Mouse (Mus musculus): ENCODE data around the gene Spata5. TPM values are rescaled to one million over a fixed set of nuclear protein-coding genes. Genes with fewer than 3 reads are reported as not detected.
"Not testable (repeated sequence)": the region's sequence is repeated elsewhere in the genome, so short reads cannot be mapped to it uniquely, and the experiment has no call there.

Spata5 gene
- polyA plus RNA-seq, 1 experiment from 2014 or later = 32.4 TPM

- peak; percentile 36; the same call in 1 of the 2 replicates for ATAC-seq (ENCODE audit: low read depth)
- peak overlapping the region; percentile 60 for H3K27ac ChIP-seq (ENCODE audit: low read depth, low read length)
- peak overlapping the region; percentile 21; the same call in 1 of the 2 replicates for H3K9ac ChIP-seq (replicated peaks; ENCODE audit: low read depth, low read length)
- H3K27me3 ChIP-seq (ENCODE audit: control insufficient read depth, insufficient read depth, low read length) = no peaks in the 10 kb centered on the region
- no peak overlapping the region for H3K4me3 ChIP-seq (ENCODE audit: low read depth, low read length)
- H3K4me2 ChIP-seq (ENCODE audit: low read depth, low read length) = peak overlapping the region; percentile 43
- no peaks in the 10 kb centered on the region for H3K9me3 ChIP-seq (ENCODE audit: control insufficient read depth, low read length)
- no peaks in the 10 kb centered on the region for H3K36me3 ChIP-seq (ENCODE audit: control insufficient read depth, insufficient read depth, low read length)
- peaks cover 7% of the 10 kb centered on the region; the same call in 1 of the 2 replicates for H3K4me1 ChIP-seq (ENCODE audit: control insufficient read depth, insufficient read depth, low read length)
- WGBS = 31% methylated on average over 16 of the region's 16 CpGs
Observed at GRCm38 (mm10) chr3:37586731-37587578, 167.3 kb downstream of the Spata5 start.

- no peak for ATAC-seq (ENCODE audit: low read depth)
- Histone ChIP-seq H3K27ac (ENCODE audit: low read depth, low read length) (no peak overlapping the region), H3K9ac (replicated peaks; ENCODE audit: low read depth, low read length) (no peak overlapping the region), H3K27me3 (ENCODE audit: control insufficient read depth, insufficient read depth, low read length) (no peaks in the 10 kb centered on the region), H3K4me2 (ENCODE audit: low read depth, low read length) (no peak overlapping the region), H3K9me3 (ENCODE audit: control insufficient read depth, low read length) (no peaks in the 10 kb centered on the region), H3K4me3 (ENCODE audit: low read depth, low read length) (no peak overlapping the region), H3K4me1 (ENCODE audit: control insufficient read depth, insufficient read depth, low read length) (no peaks in the 10 kb centered on the region), H3K36me3 (ENCODE audit: control insufficient read depth, insufficient read depth, low read length) (no peaks in the 10 kb centered on the region)
- 48% methylated on average over 10 of the region's 10 CpGs for WGBS
Observed at GRCm38 (mm10) chr3:37595721-37596120, 176.0 kb downstream of the Spata5 start.

- Histone ChIP-seq H3K36me3 (ENCODE audit: control insufficient read depth, insufficient read depth, low read length) (no peaks in the 10 kb centered on the region), H3K9me3 (ENCODE audit: control insufficient read depth, low read length) (no peaks in the 10 kb centered on the region), H3K4me3 (ENCODE audit: low read depth, low read length) (no peak overlapping the region), H3K4me2 (ENCODE audit: low read depth, low read length) (no peak overlapping the region), H3K27ac (ENCODE audit: low read depth, low read length) (no peak overlapping the region), H3K4me1 (ENCODE audit: control insufficient read depth, insufficient read depth, low read length) (no peaks in the 10 kb centered on the region), H3K9ac (replicated peaks; ENCODE audit: low read depth, low read length) (no peak overlapping the region), H3K27me3 (ENCODE audit: control insufficient read depth, insufficient read depth, low read length) (no peaks in the 10 kb centered on the region)
- WGBS = 60% methylated on average over 6 of the region's 6 CpGs
- no peak for ATAC-seq (ENCODE audit: low read depth)
Observed at GRCm38 (mm10) chr3:37596519-37596918, 176.8 kb downstream of the Spata5 start.

- no peaks in the 10 kb centered on the region for H3K9me3 ChIP-seq (ENCODE audit: control insufficient read depth, low read length)
- H3K27me3 ChIP-seq (ENCODE audit: control insufficient read depth, insufficient read depth, low read length) = no peaks in the 10 kb centered on the region
- no peak for ATAC-seq (ENCODE audit: low read depth)
- H3K9ac ChIP-seq (replicated peaks; ENCODE audit: low read depth, low read length) = no peak overlapping the region
- H3K4me2 ChIP-seq (ENCODE audit: low read depth, low read length) = no peak overlapping the region
- no peaks in the 10 kb centered on the region for H3K36me3 ChIP-seq (ENCODE audit: control insufficient read depth, insufficient read depth, low read length)
- H3K4me1 ChIP-seq (ENCODE audit: control insufficient read depth, insufficient read depth, low read length) = no peaks in the 10 kb centered on the region
- no peak overlapping the region for H3K27ac ChIP-seq (ENCODE audit: low read depth, low read length)
- H3K4me3 ChIP-seq (ENCODE audit: low read depth, low read length) = no peak overlapping the region
- WGBS = 88% methylated on average over 5 of the region's 5 CpGs
Observed at GRCm38 (mm10) chr3:37597200-37597599, 177.5 kb downstream of the Spata5 start.

- not testable (repeated sequence) for H3K9ac ChIP-seq (replicated peaks; ENCODE audit: low read depth, low read length); H3K27ac ChIP-seq (ENCODE audit: low read depth, low read length); H3K27me3 ChIP-seq (ENCODE audit: control insufficient read depth, insufficient read depth, low read length); H3K9me3 ChIP-seq (ENCODE audit: control insufficient read depth, low read length); H3K4me2 ChIP-seq (ENCODE audit: low read depth, low read length); H3K4me1 ChIP-seq (ENCODE audit: control insufficient read depth, insufficient read depth, low read length); H3K36me3 ChIP-seq (ENCODE audit: control insufficient read depth, insufficient read depth, low read length); H3K4me3 ChIP-seq (ENCODE audit: low read depth, low read length); ATAC-seq (ENCODE audit: low read depth)
- 96% methylated on average over 14 of the region's 14 CpGs for WGBS
Observed at GRCm38 (mm10) chr3:37599641-37600040, 179.9 kb downstream of the Spata5 start.

GRCm38 (mm10) chr3:37602356-37602755 is 182.7 kb downstream of the Spata5 start:
- H3K4me2 ChIP-seq (ENCODE audit: low read depth, low read length) = no peak overlapping the region
- no peak overlapping the region for H3K4me3 ChIP-seq (ENCODE audit: low read depth, low read length)
- no peaks in the 10 kb centered on the region for H3K4me1 ChIP-seq (ENCODE audit: control insufficient read depth, insufficient read depth, low read length)
- WGBS = 88% methylated on average over 9 of the region's 9 CpGs
- H3K27ac ChIP-seq (ENCODE audit: low read depth, low read length) = no peak overlapping the region
- H3K36me3 ChIP-seq (ENCODE audit: control insufficient read depth, insufficient read depth, low read length) = no peaks in the 10 kb centered on the region
- ATAC-seq (ENCODE audit: low read depth) = no peak
- no peaks in the 10 kb centered on the region for H3K9me3 ChIP-seq (ENCODE audit: control insufficient read depth, low read length)
- no peak overlapping the region for H3K9ac ChIP-seq (replicated peaks; ENCODE audit: low read depth, low read length)
- H3K27me3 ChIP-seq (ENCODE audit: control insufficient read depth, insufficient read depth, low read length) = no peaks in the 10 kb centered on the region

GRCm38 (mm10) chr3:37602890-37603289 is 183.2 kb downstream of the Spata5 start:
- no peak for ATAC-seq (ENCODE audit: low read depth)
- no peak overlapping the region for H3K4me3 ChIP-seq (ENCODE audit: low read depth, low read length)
- H3K27ac ChIP-seq (ENCODE audit: low read depth, low read length) = no peak overlapping the region
- no peaks in the 10 kb centered on the region for H3K27me3 ChIP-seq (ENCODE audit: control insufficient read depth, insufficient read depth, low read length)
- no peaks in the 10 kb centered on the region for H3K4me1 ChIP-seq (ENCODE audit: control insufficient read depth, insufficient read depth, low read length)
- 87% methylated on average over 7 of the region's 7 CpGs for WGBS
- no peak overlapping the region for H3K4me2 ChIP-seq (ENCODE audit: low read depth, low read length)
- H3K36me3 ChIP-seq (ENCODE audit: control insufficient read depth, insufficient read depth, low read length) = no peaks in the 10 kb centered on the region
- H3K9ac ChIP-seq (replicated peaks; ENCODE audit: low read depth, low read length) = no peak overlapping the region
- H3K9me3 ChIP-seq (ENCODE audit: control insufficient read depth, low read length) = no peaks in the 10 kb centered on the region

DNA sequence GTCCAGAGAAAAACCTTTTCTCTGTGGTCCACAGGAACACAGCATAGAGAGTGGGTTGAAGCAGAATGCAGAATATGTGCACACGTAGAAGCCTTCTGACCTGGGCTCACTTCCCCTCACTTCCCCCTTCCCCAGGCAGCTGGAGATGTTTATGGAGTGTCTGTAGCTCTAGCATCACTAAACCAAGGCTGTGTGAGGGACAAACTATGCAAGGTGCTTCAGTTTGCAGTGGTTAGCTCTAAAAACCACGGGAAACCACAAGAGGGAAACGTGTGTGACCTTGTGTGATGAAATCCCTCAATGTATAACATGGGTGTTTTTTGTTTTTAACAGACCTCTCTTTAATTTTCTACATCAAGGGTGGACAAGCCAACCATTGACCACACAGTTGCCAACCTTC is 183.8 kb downstream of the Spata5 start:
- H3K36me3 ChIP-seq (ENCODE audit: control insufficient read depth, insufficient read depth, low read length) = no peaks in the 10 kb centered on the region
- H3K4me2 ChIP-seq (ENCODE audit: low read depth, low read length) = no peak overlapping the region
- no peak overlapping the region for H3K27ac ChIP-seq (ENCODE audit: low read depth, low read length)
- H3K27me3 ChIP-seq (ENCODE audit: control insufficient read depth, insufficient read depth, low read length) = no peaks in the 10 kb centered on the region
- H3K4me3 ChIP-seq (ENCODE audit: low read depth, low read length) = no peak overlapping the region
- H3K9me3 ChIP-seq (ENCODE audit: control insufficient read depth, low read length) = no peaks in the 10 kb centered on the region
- no peak for ATAC-seq (ENCODE audit: low read depth)
- no peak overlapping the region for H3K9ac ChIP-seq (replicated peaks; ENCODE audit: low read depth, low read length)
- WGBS = 79% methylated on average over 3 of the region's 3 CpGs
- H3K4me1 ChIP-seq (ENCODE audit: control insufficient read depth, insufficient read depth, low read length) = no peaks in the 10 kb centered on the region

DNA sequence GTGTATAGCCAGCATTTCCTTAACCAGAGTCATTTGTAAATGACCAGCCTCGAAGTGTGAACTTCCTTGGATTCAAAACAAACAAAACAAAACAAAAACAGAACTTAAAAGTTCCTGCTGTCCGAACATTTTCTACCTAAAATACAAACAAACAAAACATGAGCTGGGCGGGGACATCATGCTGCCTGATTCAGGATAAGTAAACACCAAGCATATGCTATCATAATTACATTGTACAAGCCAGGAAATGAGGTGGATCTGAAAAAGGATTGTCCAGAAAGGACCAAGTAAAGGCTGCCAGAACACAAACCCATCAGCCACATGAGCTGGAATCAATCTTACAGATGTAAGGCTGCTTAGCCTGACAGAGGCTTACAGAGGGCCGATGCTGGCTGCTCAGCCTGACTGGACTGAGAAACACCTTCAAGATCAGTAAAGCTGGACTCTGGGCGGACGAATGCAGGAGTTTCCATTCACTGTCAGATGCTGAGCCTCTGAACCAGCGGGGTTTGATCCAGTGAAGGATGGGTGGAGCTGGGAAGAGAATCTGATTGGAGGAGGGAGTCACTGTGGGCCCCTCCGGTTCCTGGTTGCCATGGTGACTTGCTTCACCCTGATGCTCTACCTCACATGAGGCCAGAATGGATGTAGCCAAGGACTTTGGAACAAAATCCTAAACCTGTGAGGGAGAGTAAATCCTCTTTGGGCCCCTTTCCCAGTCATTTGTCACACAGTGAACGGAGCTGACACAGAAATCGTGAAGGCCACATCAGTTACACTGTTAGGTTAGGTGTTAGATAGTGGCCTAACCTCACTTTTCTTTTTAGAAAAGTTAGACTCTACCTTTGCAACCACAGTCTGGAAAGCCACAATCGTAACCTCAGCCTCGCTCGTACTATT is 185.5 kb downstream of the Spata5 start:
- no peaks in the 10 kb centered on the region for H3K27me3 ChIP-seq (ENCODE audit: control insufficient read depth, insufficient read depth, low read length)
- 66% methylated on average over 13 of the region's 13 CpGs for WGBS
- no peak overlapping the region for H3K9ac ChIP-seq (replicated peaks; ENCODE audit: low read depth, low read length)
- H3K4me1 ChIP-seq (ENCODE audit: control insufficient read depth, insufficient read depth, low read length) = no peaks in the 10 kb centered on the region
- ATAC-seq (ENCODE audit: low read depth) = no peak; the same call in 1 of the 2 replicates
- H3K36me3 ChIP-seq (ENCODE audit: control insufficient read depth, insufficient read depth, low read length) = no peaks in the 10 kb centered on the region
- no peaks in the 10 kb centered on the region for H3K9me3 ChIP-seq (ENCODE audit: control insufficient read depth, low read length)
- H3K4me2 ChIP-seq (ENCODE audit: low read depth, low read length) = no peak overlapping the region
- no peak overlapping the region for H3K4me3 ChIP-seq (ENCODE audit: low read depth, low read length)
- H3K27ac ChIP-seq (ENCODE audit: low read depth, low read length) = no peak overlapping the region
